Comparison of ENCODE assay signal across 12 mouse cellular contexts in genomic region chr1:143820096-143820877, GRCm38 (mm10). TPM values are rescaled to one million over a fixed set of nuclear protein-coding genes. Genes with fewer than 3 reads are reported as not detected.
DNase-seq lines count a peak whose midpoint lies in the region; ATAC-seq and TF ChIP-seq lines count a peak whose summit lies in the region.
"Had no signal": no experiment of that assay in that cellular context is flagged by ENCODE, and none has a peak within 500 bp of the region (broad histone marks: within the 10 kb centered on the region; RNA-seq: fewer than 3 reads in every experiment).

No protein-coding gene starts in this region.

- intact Hi-C loops in left cerebral cortex, postnatal 10 days (cut with DNase I): no loop called here

- H3K27ac ChIP-seq in heart, embryonic 15.5 days: peak overlapping the region; percentile 44; the same call in 1 of the 2 replicates
- H3K27ac ChIP-seq in heart, embryonic 12.5 days (ENCODE audit: poor library complexity, severe bottlenecking): no peak overlapping the region
- no peak overlapping the region for H3K27ac ChIP-seq in ES-E14 (ENCODE audit: insufficient read depth, low read depth, low read length, poor library complexity, severe bottlenecking)
- no peak overlapping the region for H3K27ac ChIP-seq in forebrain, embryonic 14.5 days (ENCODE audit: low read depth, low read length)
- H3K27ac ChIP-seq in midbrain, embryonic 11.5 days (ENCODE audit: low read depth, low read length): peak overlapping the region; percentile 52; the same call in 1 of the 2 replicates

- no peaks in the 10 kb centered on the region for H3K27me3 ChIP-seq in heart, embryonic 15.5 days
- H3K27me3 ChIP-seq in heart, embryonic 12.5 days (replicated peaks): no peaks in the 10 kb centered on the region
- no peaks in the 10 kb centered on the region for H3K27me3 ChIP-seq in forebrain, embryonic 14.5 days (replicated peaks; ENCODE audit: control insufficient read depth, insufficient read depth, low read length)
- no peaks in the 10 kb centered on the region for H3K27me3 ChIP-seq in midbrain, embryonic 11.5 days (ENCODE audit: control insufficient read depth, insufficient read depth, low read length)

- 0 out of 2 replicates have a peak, but pooled peaks have one; percentile 31 for ATAC-seq in heart, embryonic 15.5 days (replicated peaks; ENCODE audit: insufficient number of reproducible peaks, insufficient read depth, low FRiP score, low read depth)
- no peak for ATAC-seq in heart, embryonic 12.5 days (ENCODE audit: insufficient number of reproducible peaks, low FRiP score)
- peak; percentile 72; the same call in 1 of the 2 replicates for ATAC-seq in forebrain, embryonic 14.5 days
- ATAC-seq in midbrain, embryonic 11.5 days (ENCODE audit: low FRiP score): peak; percentile 98

- no peak overlapping the region for H3K4me2 ChIP-seq in heart, embryonic 15.5 days
- no peak overlapping the region for H3K4me2 ChIP-seq in heart, embryonic 12.5 days
- H3K4me2 ChIP-seq in forebrain, embryonic 14.5 days (ENCODE audit: low read length): no peak overlapping the region
- H3K4me2 ChIP-seq in midbrain, embryonic 11.5 days: no peak overlapping the region

- in situ Hi-C loops in ES-E14 (cut with MboI; ENCODE audit: low sequenced_read_pairs in 2 of 2, unreplicated experiment in 2 of 2): loop anchor here in 1 of 2 experiments (25.0 kb wide), 1 partner anchor 192 kb away; the partner anchor contains the start of gene Rgs2

- H3K4me1 ChIP-seq in heart, embryonic 15.5 days (replicated peaks): 0 out of 2 replicates have a peak, but pooled peaks cover 2% of the 10 kb centered on the region
- peaks cover 5% of the 10 kb centered on the region; the same call in 1 of the 2 replicates for H3K4me1 ChIP-seq in heart, embryonic 12.5 days (replicated peaks)
- H3K4me1 ChIP-seq in ES-E14 (ENCODE audit: control insufficient read depth in 2 of 2, insufficient read depth in 2 of 2, low read length in 2 of 2, poor library complexity in 1 of 2): peaks cover 2% of the 10 kb centered on the region in 2 experiments; a peak in 2 of 4 replicates
- H3K4me1 ChIP-seq in forebrain, embryonic 14.5 days (ENCODE audit: control insufficient read depth, insufficient read depth, low read length): peaks cover 2% of the 10 kb centered on the region; the same call in 1 of the 2 replicates
- H3K4me1 ChIP-seq in midbrain, embryonic 11.5 days (ENCODE audit: control insufficient read depth, insufficient read depth, low read length): peaks cover 8% of the 10 kb centered on the region

- H3K4me3 ChIP-seq in heart, embryonic 15.5 days: no peak overlapping the region
- H3K4me3 ChIP-seq in heart, embryonic 12.5 days: no peak overlapping the region
- H3K4me3 ChIP-seq in ES-E14 (ENCODE audit: insufficient read depth in 1 of 2, low read depth in 1 of 2, low read length in 2 of 2, poor library complexity in 1 of 2, severe bottlenecking in 1 of 2): no peak overlapping the region
- H3K4me3 ChIP-seq in forebrain, embryonic 14.5 days (ENCODE audit: low read depth, low read length): no peak overlapping the region
- no peak overlapping the region for H3K4me3 ChIP-seq in midbrain, embryonic 11.5 days (ENCODE audit: low read depth, low read length)

- DNase-seq in ES-E14 (ENCODE audit: low read depth, low spot score): no peak
- DNase-seq in forebrain, embryonic 14.5 days (ENCODE audit: low spot score): peak; percentile 35
- peak; percentile 91 for DNase-seq in midbrain, embryonic 11.5 days (ENCODE audit: low spot score, missing footprints)
- no peak for DNase-seq in yolk sac, embryonic 10.5 days (ENCODE audit: low spot score)
- DNase-seq in adrenal gland, adult 8-10 months: no peak
- DNase-seq in left cerebral cortex, postnatal 10 days (ENCODE audit: extremely low spot score in 1 of 2, low spot score in 2 of 2): no peak
- DNase-seq: B cell, adult 2 months; heart, postnatal 36 days; liver; right cerebral cortex, adult 18-20 months had no signal

- no peak overlapping the region for H3K9ac ChIP-seq in heart, embryonic 15.5 days
- no peak overlapping the region for H3K9ac ChIP-seq in heart, embryonic 12.5 days
- no peak overlapping the region for H3K9ac ChIP-seq in ES-E14 (ENCODE audit: insufficient read depth, low read depth, low read length, poor library complexity, severe bottlenecking)
- no peak overlapping the region for H3K9ac ChIP-seq in forebrain, embryonic 14.5 days (ENCODE audit: low read length)
- H3K9ac ChIP-seq in midbrain, embryonic 11.5 days (ENCODE audit: low read length): no peak overlapping the region

- WGBS in heart, embryonic 15.5 days: 67% methylated on average over 2 of the region's 2 CpGs
- WGBS in heart, embryonic 12.5 days: 63% methylated on average over 2 of the region's 2 CpGs
- WGBS in forebrain, embryonic 14.5 days: 39% methylated on average over 2 of the region's 2 CpGs
- 24% methylated on average over 2 of the region's 2 CpGs for WGBS in midbrain, embryonic 11.5 days

- no peaks in the 10 kb centered on the region for H3K9me3 ChIP-seq in heart, embryonic 15.5 days (replicated peaks)
- H3K9me3 ChIP-seq in heart, embryonic 12.5 days (replicated peaks): no peaks in the 10 kb centered on the region
- H3K9me3 ChIP-seq in ES-E14 (ENCODE audit: control insufficient read depth, insufficient read depth, low read depth, low read length): no peaks in the 10 kb centered on the region
- no peaks in the 10 kb centered on the region for H3K9me3 ChIP-seq in forebrain, embryonic 14.5 days (replicated peaks; ENCODE audit: control insufficient read depth, low read length)
- H3K9me3 ChIP-seq in midbrain, embryonic 11.5 days (ENCODE audit: control insufficient read depth, low read length): no peaks in the 10 kb centered on the region

- H3K36me3 ChIP-seq in heart, embryonic 15.5 days: no peaks in the 10 kb centered on the region
- no peaks in the 10 kb centered on the region for H3K36me3 ChIP-seq in heart, embryonic 12.5 days
- H3K36me3 ChIP-seq in ES-E14 (ENCODE audit: control insufficient read depth, insufficient read depth, low read length, poor library complexity, severe bottlenecking): no peaks in the 10 kb centered on the region
- H3K36me3 ChIP-seq in forebrain, embryonic 14.5 days (ENCODE audit: control insufficient read depth, insufficient read depth, low read length): no peaks in the 10 kb centered on the region
- no peaks in the 10 kb centered on the region for H3K36me3 ChIP-seq in midbrain, embryonic 11.5 days (ENCODE audit: control insufficient read depth, insufficient read depth, low read length)

TF ChIP-seq in ES-E14, 5 proteins besides CTCF, POLR2A, EP300 and RAD21:
- TF ChIP-seq ZC3H11A (IDR thresholded peaks at IDR 0.05; ENCODE audit: borderline replicate concordance, low read depth, low read length) (no peak), ZNF384 (IDR thresholded peaks at IDR 0.05; ENCODE audit: low read depth, low read length) (peak; percentile 88)
TF ChIP-seq in ES-E14: peak in this region for 1.

RNA-seq across cellular contexts. Expression of gene Uchl5, which starts 43.2 kb away (rescaled TPM):
- polyA plus RNA-seq in heart, embryonic 15.5 days (2015; fragmentation: Nextera tagmentation; extraction: Ambion mirVana): 60.1 and 67.7 TPM in 2 replicates
- 63.7 and 70.4 TPM in 2 replicates for polyA plus RNA-seq in heart, embryonic 12.5 days (2016; fragmentation: Nextera tagmentation; extraction: Ambion mirVana)
- 41.7 and 58.5 TPM in 2 replicates for total RNA-seq in ES-E14 (2012; rRNA removed)
- polyA plus RNA-seq in forebrain, embryonic 14.5 days (2014; fragmentation: Nextera tagmentation; extraction: Ambion mirVana): 57.0 and 63.7 TPM in 2 replicates
- polyA plus RNA-seq in midbrain, embryonic 11.5 days (2014; fragmentation: Nextera tagmentation; extraction: Ambion mirVana): 84.5 and 88.5 TPM in 2 replicates
- total RNA-seq in adrenal gland, adult 8-10 months (2022): 10 to 100 TPM; 22.5 to 25.9 (median 24.3) TPM
- 10 to 100 TPM; 33.1 to 33.2 TPM for total RNA-seq in left cerebral cortex, postnatal 10 days (2021)

RNA-seq across cellular contexts. Expression of gene Trove2, which starts 43.4 kb away (rescaled TPM):
- 11.9 and 12.7 TPM in 2 replicates for polyA plus RNA-seq in heart, embryonic 15.5 days (2015; fragmentation: Nextera tagmentation; extraction: Ambion mirVana)
- 20.7 and 21.5 TPM in 2 replicates for polyA plus RNA-seq in heart, embryonic 12.5 days (2016; fragmentation: Nextera tagmentation; extraction: Ambion mirVana)
- total RNA-seq in ES-E14 (2012; rRNA removed): 16.8 TPM in 2 replicates
- 38.0 and 41.8 TPM in 2 replicates for polyA plus RNA-seq in forebrain, embryonic 14.5 days (2014; fragmentation: Nextera tagmentation; extraction: Ambion mirVana)
- polyA plus RNA-seq in midbrain, embryonic 11.5 days (2014; fragmentation: Nextera tagmentation; extraction: Ambion mirVana): 42.2 and 47.0 TPM in 2 replicates
- 10 to 100 TPM; 14.6 to 25.7 (median 20.0) TPM for total RNA-seq in adrenal gland, adult 8-10 months (2022)
- total RNA-seq in left cerebral cortex, postnatal 10 days (2021): 10 to 100 TPM; 27.5 to 30.8 TPM

Comparison
In these comparisons a context has a peak if more than half of its experiments do, and no peak if none do; other contexts are left out.
1. H3K27ac ChIP-seq: peak in heart, embryonic 15.5 days (single experiment) and midbrain, embryonic 11.5 days (single experiment); none in heart, embryonic 12.5 days (single experiment), ES-E14 (single experiment) and forebrain, embryonic 14.5 days (single experiment).
2. DNase-seq: peak in forebrain, embryonic 14.5 days (single experiment) and midbrain, embryonic 11.5 days (single experiment); none in ES-E14 (single experiment), yolk sac, embryonic 10.5 days (single experiment), adrenal gland, adult 8-10 months (single experiment) and left cerebral cortex, postnatal 10 days (0 of 2).